Mouse (Mus musculus): ENCODE data around the gene Fahd2a. TPM values are rescaled to one million over a fixed set of nuclear protein-coding genes. Genes with fewer than 3 reads are reported as not detected.

Gene Fahd2a
- total and polyA plus RNA-seq, 3 experiments = 6.8 to 8.2 TPM; not detected in 1

DNA sequence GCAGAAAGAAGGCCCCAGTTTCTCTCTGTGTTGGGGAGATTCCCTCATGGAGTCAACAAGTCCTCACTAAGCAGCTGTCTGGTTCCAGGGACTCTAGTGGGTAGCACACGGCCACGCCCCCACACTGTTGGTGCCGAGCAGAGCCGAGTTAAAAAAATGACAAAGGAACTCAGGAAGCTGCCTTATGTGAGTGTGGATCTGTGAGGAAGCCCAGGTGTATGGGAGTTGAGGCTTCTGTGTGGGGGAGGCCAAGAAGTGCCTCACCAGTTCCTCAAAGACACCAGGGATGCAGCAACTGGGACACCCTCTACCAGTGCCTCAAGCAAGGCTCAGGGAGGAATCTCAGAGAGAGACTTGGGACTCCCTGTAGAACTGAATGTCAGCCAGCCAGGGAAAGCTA lies 34.8 kb upstream of the Fahd2a start:
- no peaks in the 10 kb centered on the region for H3K9me3 ChIP-seq (replicated peaks; ENCODE audit: insufficient read depth, low read length)
- H3K4me1 ChIP-seq (ENCODE audit: control insufficient read depth in 1 of 2, insufficient read depth in 2 of 2, low read length in 2 of 2) = no peaks in the 10 kb centered on the region
- no peak for DNase-seq (ENCODE audit: low read depth, low spot score)
- no peak overlapping the region for H3K4me3 ChIP-seq (ENCODE audit: control insufficient read depth in 1 of 2, insufficient read depth in 1 of 2, low read depth in 2 of 2, low read length in 2 of 2)
- H3K9ac ChIP-seq (ENCODE audit: control insufficient read depth, low read depth, low read length, poor library complexity, severe bottlenecking) = no peak overlapping the region
- H3K79me2 ChIP-seq (ENCODE audit: control insufficient read depth, insufficient read depth, low read length, poor library complexity) = no peaks in the 10 kb centered on the region
- H3K27me3 ChIP-seq (ENCODE audit: control insufficient read depth in 1 of 2, insufficient read depth in 2 of 2, low read length in 2 of 2) = peaks cover 0 to 4% of the 10 kb centered on the region in 2 experiments; a peak in 1 of 4 replicates
- H3K36me3 ChIP-seq (ENCODE audit: control insufficient read depth in 1 of 2, insufficient read depth in 2 of 2, low read length in 2 of 2) = no peaks in the 10 kb centered on the region
- H3K27ac ChIP-seq (ENCODE audit: control insufficient read depth, low read depth, low read length) = no peak overlapping the region
- TF ChIP-seq ETS1 (IDR thresholded peaks at IDR 0.05; ENCODE audit: low read depth, low read length) = no peak
- TF ChIP-seq ELF1 (IDR thresholded peaks at IDR 0.05; ENCODE audit: low read depth, low read length) = no peak
- no peak for TF ChIP-seq CHD1 (IDR thresholded peaks at IDR 0.05; ENCODE audit: low read depth, low read length)
- no peak for TF ChIP-seq MAX (IDR thresholded peaks at IDR 0.05; ENCODE audit: low read length)
- TF ChIP-seq ZNF384 (IDR thresholded peaks at IDR 0.05; ENCODE audit: low read depth, low read length) = no peak
- TF ChIP-seq ZC3H11A (IDR thresholded peaks at IDR 0.05; ENCODE audit: low read depth, low read length) = no peak
- no peak for TF ChIP-seq MYC (IDR thresholded peaks at IDR 0.05; ENCODE audit: low read depth, low read length)
- TF ChIP-seq TCF12 (IDR thresholded peaks at IDR 0.05; ENCODE audit: low read depth, low read length) = no peak
- TF ChIP-seq POLR2AphosphoS5 (IDR thresholded peaks at IDR 0.05; ENCODE audit: borderline replicate concordance, low read depth, low read length) = no peak
- TF ChIP-seq POLR2A (IDR thresholded peaks at IDR 0.05; ENCODE audit: control insufficient read depth in 1 of 2, insufficient read depth in 1 of 2, low read depth in 1 of 2, low read length in 2 of 2, poor library complexity in 1 of 2) = no peak

DNA sequence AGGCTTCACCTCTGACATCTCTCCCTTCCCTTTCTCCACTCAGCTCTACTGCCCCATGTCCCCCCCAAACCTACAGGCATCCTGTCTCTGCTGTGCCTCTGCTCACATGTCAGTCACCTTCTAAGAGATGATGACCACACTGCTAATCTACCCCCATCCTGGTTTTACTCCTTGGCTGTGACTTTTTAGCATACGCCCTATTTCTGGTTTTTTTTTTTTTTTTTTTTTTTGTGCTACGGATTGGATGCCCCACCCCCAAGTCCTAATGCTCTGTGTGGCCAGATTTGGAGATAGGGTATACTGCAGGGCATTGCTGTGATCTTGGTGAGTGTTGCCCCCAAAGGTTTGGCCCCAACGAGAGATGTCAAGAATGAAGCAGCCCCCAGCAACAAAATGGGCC lies 27.9 kb upstream of the Fahd2a start:
- Histone ChIP-seq H3K9me3 (replicated peaks; ENCODE audit: insufficient read depth, low read length) (no peaks in the 10 kb centered on the region), H3K4me1 (ENCODE audit: control insufficient read depth in 1 of 2, insufficient read depth in 2 of 2, low read length in 2 of 2) (no peaks in the 10 kb centered on the region), H3K4me3 (ENCODE audit: control insufficient read depth in 1 of 2, insufficient read depth in 1 of 2, low read depth in 2 of 2, low read length in 2 of 2) (no peak overlapping the region), H3K27me3 (ENCODE audit: control insufficient read depth in 1 of 2, insufficient read depth in 2 of 2, low read length in 2 of 2) (peaks cover 0 to 2% of the 10 kb centered on the region in 2 experiments; a peak in 1 of 4 replicates), H3K9ac (ENCODE audit: control insufficient read depth, low read depth, low read length, poor library complexity, severe bottlenecking) (no peak overlapping the region), H3K36me3 (ENCODE audit: control insufficient read depth in 1 of 2, insufficient read depth in 2 of 2, low read length in 2 of 2) (no peaks in the 10 kb centered on the region), H3K27ac (ENCODE audit: control insufficient read depth, low read depth, low read length) (no peak overlapping the region), H3K79me2 (ENCODE audit: control insufficient read depth, insufficient read depth, low read length, poor library complexity) (no peaks in the 10 kb centered on the region)
- no peak for TF ChIP-seq BHLHE40 (IDR thresholded peaks at IDR 0.05; ENCODE audit: borderline replicate concordance, low read depth, low read length)
- TF ChIP-seq MAFK (IDR thresholded peaks at IDR 0.05; ENCODE audit: borderline replicate concordance, low read depth, low read length) = no peak
- TF ChIP-seq POLR2A (IDR thresholded peaks at IDR 0.05; ENCODE audit: control insufficient read depth in 1 of 2, insufficient read depth in 1 of 2, low read depth in 1 of 2, low read length in 2 of 2, poor library complexity in 1 of 2) = no peak
- TF ChIP-seq GATA1 (IDR thresholded peaks at IDR 0.05; ENCODE audit: low read depth, low read length) = no peak
- no peak for TF ChIP-seq RAD21 (IDR thresholded peaks at IDR 0.05; ENCODE audit: low read depth, low read length)
- no peak for TF ChIP-seq GABPA (IDR thresholded peaks at IDR 0.05; ENCODE audit: low read depth, low read length)
- no peak for TF ChIP-seq TCF12 (IDR thresholded peaks at IDR 0.05; ENCODE audit: low read depth, low read length)
- TF ChIP-seq SMC3 (IDR thresholded peaks at IDR 0.05; ENCODE audit: low read depth, low read length) = no peak
- TF ChIP-seq EP300 (IDR thresholded peaks at IDR 0.05; ENCODE audit: low read depth in 1 of 2, low read length in 2 of 2) = no peak
- TF ChIP-seq ZNF384 (IDR thresholded peaks at IDR 0.05; ENCODE audit: low read depth, low read length) = no peak
- no peak for TF ChIP-seq ZC3H11A (IDR thresholded peaks at IDR 0.05; ENCODE audit: low read depth, low read length)
- no peak for TF ChIP-seq MAZ (IDR thresholded peaks at IDR 0.05; ENCODE audit: low read depth, low read length)
- TF ChIP-seq UBTF (IDR thresholded peaks at IDR 0.05; ENCODE audit: borderline replicate concordance, insufficient read depth, low read depth, low read length) = no peak
- DNase-seq (ENCODE audit: low read depth, low spot score) = no peak

Measured in MEL (cell line).